Mouse (Mus musculus): ENCODE results near the gene Fbxo8.

The Fbxo8 gene

GRCm38 (mm10) chr8:56550558-56551360 is at the start of gene Fbxo8, which contains the start of gene Cep44:
Fbxo8 (plus strand) TSS chr8:56551090.
Cep44 (minus strand) TSS chr8:56551047.
- DNase-seq (ENCODE audit: inconsistent ontology term), result peak; percentile 95

- no peak for DNase-seq (ENCODE audit: inconsistent ontology term)
Observed at GRCm38 (mm10) chr8:56501911-56502310, 49.0 kb upstream of the Fbxo8 start.

- no peak for DNase-seq (ENCODE audit: inconsistent ontology term)
Observed at GRCm38 (mm10) chr8:56508318-56508951, 42.5 kb upstream of the Fbxo8 start.

- no peak for DNase-seq (ENCODE audit: inconsistent ontology term)
Observed at GRCm38 (mm10) chr8:56508952-56509479, 41.9 kb upstream of the Fbxo8 start.

- no peak for DNase-seq (ENCODE audit: inconsistent ontology term)
Observed at GRCm38 (mm10) chr8:56518848-56519247, 32.0 kb upstream of the Fbxo8 start.

- no peak for DNase-seq (ENCODE audit: inconsistent ontology term)
Observed at GRCm38 (mm10) chr8:56520249-56520648, 30.6 kb upstream of the Fbxo8 start.

GRCm38 (mm10) chr8:56521051-56521450 is 29.8 kb upstream of the Fbxo8 start:
- DNase-seq (ENCODE audit: inconsistent ontology term), result no peak

GRCm38 (mm10) chr8:56528869-56529268 is 22.0 kb upstream of the Fbxo8 start:
- DNase-seq (ENCODE audit: inconsistent ontology term), result no peak

- peak; percentile 29 for DNase-seq (ENCODE audit: inconsistent ontology term)
Observed at GRCm38 (mm10) chr8:56530359-56530758, 20.5 kb upstream of the Fbxo8 start.

- no peak for DNase-seq (ENCODE audit: inconsistent ontology term)
Observed at GRCm38 (mm10) chr8:56540706-56541105, 10.2 kb upstream of the Fbxo8 start.

GRCm38 (mm10) chr8:56547866-56548265 is 3.0 kb upstream of the Fbxo8 start:
- DNase-seq (ENCODE audit: inconsistent ontology term), result no peak

- peak; percentile 94 for DNase-seq (ENCODE audit: inconsistent ontology term)
Observed at GRCm38 (mm10) chr8:56551361-56551852, 517 bp downstream of the Fbxo8 start.

- DNase-seq (ENCODE audit: inconsistent ontology term), result no peak
Observed at GRCm38 (mm10) chr8:56552045-56552444, 1.2 kb downstream of the Fbxo8 start.

- DNase-seq (ENCODE audit: inconsistent ontology term), result no peak
Observed at GRCm38 (mm10) chr8:56552551-56553103, 1.7 kb downstream of the Fbxo8 start.

GRCm38 (mm10) chr8:56564399-56565047 is 13.6 kb downstream of the Fbxo8 start:
- no peak for DNase-seq (ENCODE audit: inconsistent ontology term)

GRCm38 (mm10) chr8:56566856-56567255 is 16.0 kb downstream of the Fbxo8 start:
- DNase-seq (ENCODE audit: inconsistent ontology term), result no peak

- no peak for DNase-seq (ENCODE audit: inconsistent ontology term)
Observed at GRCm38 (mm10) chr8:56580918-56581317, 30.0 kb downstream of the Fbxo8 start.

- no peak for DNase-seq (ENCODE audit: inconsistent ontology term)
Observed at GRCm38 (mm10) chr8:56582841-56583240, 32.0 kb downstream of the Fbxo8 start.

- DNase-seq (ENCODE audit: inconsistent ontology term), result no peak
Observed at GRCm38 (mm10) chr8:56589004-56589403, 38.1 kb downstream of the Fbxo8 start.

GRCm38 (mm10) chr8:56591084-56591483 is 40.2 kb downstream of the Fbxo8 start:
- DNase-seq (ENCODE audit: inconsistent ontology term), result no peak

- no peak for DNase-seq (ENCODE audit: inconsistent ontology term)
Observed at GRCm38 (mm10) chr8:56591502-56591901, 40.6 kb downstream of the Fbxo8 start.

GRCm38 (mm10) chr8:56606481-56606880 is 55.6 kb downstream of the Fbxo8 start:
- no peak for DNase-seq (ENCODE audit: inconsistent ontology term)
